ENCODE assay signal across 29 mouse cellular contexts in the genomic region with DNA sequence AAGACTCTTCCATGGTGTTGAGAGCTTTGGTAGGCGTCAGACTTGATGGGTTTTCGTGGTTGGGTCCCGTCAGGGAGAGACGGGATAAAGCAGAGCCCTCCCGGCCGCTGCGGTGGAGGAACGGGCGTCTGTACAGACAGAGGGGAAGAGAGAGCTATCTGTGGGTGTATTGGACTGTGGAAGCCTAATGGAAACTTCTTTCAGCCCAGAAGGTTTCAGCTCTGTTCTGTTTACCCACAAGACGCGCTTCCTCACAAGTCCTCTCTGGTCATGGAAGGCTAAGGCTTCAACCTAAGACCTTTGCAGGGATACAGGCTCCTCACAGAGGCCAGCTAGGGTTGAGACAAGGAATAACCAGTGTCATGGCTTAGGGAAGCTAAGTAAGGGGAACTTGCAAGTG.
"Had no signal": no experiment of that assay in that cellular context is flagged by ENCODE, and none has a peak within 500 bp of the region (broad histone marks: within the 10 kb centered on the region; RNA-seq: fewer than 3 reads in every experiment).

No protein-coding gene starts in this region.

- H3K27ac ChIP-seq: limb, embryonic 10.5 days; limb, embryonic 12.5 days; limb, embryonic 13.5 days; limb, embryonic 15.5 days; liver, embryonic 12.5 days; liver, embryonic 13.5 days; liver, embryonic 14.5 days; liver, embryonic 15.5 days; lung, embryonic 15.5 days; macrophage; midbrain, embryonic 10.5 days; midbrain, embryonic 12.5 days; midbrain, embryonic 13.5 days; neural tube, embryonic 12.5 days had no signal

- H3K9me3 ChIP-seq: limb, embryonic 10.5 days; limb, embryonic 12.5 days; limb, embryonic 13.5 days; limb, embryonic 15.5 days; liver, embryonic 12.5 days; liver, embryonic 13.5 days; liver, embryonic 15.5 days; lung, embryonic 15.5 days; megakaryocyte, embryonic 14.5 days; midbrain, embryonic 12.5 days; midbrain, embryonic 13.5 days; neural tube, embryonic 12.5 days had no signal

- H3K9ac ChIP-seq: limb, embryonic 12.5 days; limb, embryonic 13.5 days; limb, embryonic 15.5 days; liver, embryonic 12.5 days; liver, embryonic 13.5 days; liver, embryonic 14.5 days; liver, embryonic 15.5 days; liver, postnatal 0 days; lung, embryonic 14.5 days; lung, embryonic 15.5 days; midbrain, embryonic 12.5 days; midbrain, embryonic 13.5 days; neural tube, embryonic 12.5 days had no signal

- H3K27me3 ChIP-seq: limb, embryonic 12.5 days; limb, embryonic 13.5 days; limb, embryonic 15.5 days; liver, embryonic 12.5 days; liver, embryonic 13.5 days; liver, embryonic 15.5 days; lung, embryonic 15.5 days; megakaryocyte, embryonic 14.5 days; midbrain, embryonic 12.5 days; midbrain, embryonic 13.5 days; neural tube, embryonic 12.5 days had no signal

- H3K36me3 ChIP-seq: liver, embryonic 13.5 days; liver, embryonic 15.5 days had no signal

- DNase-seq: left cerebral cortex, postnatal 4 days; liver; liver, embryonic 13.5 days; liver, postnatal 0 days; lung, adult 18-20 months; lung, adult 2 months; lung, embryonic 14.5 days; lung, postnatal 10 days; lung, postnatal 14 days; lung, postnatal 36 days; lung, postnatal 4 days; midbrain, embryonic 14.5 days had no signal

- H3K4me2 ChIP-seq: limb, embryonic 12.5 days; limb, embryonic 13.5 days; limb, embryonic 15.5 days; liver, embryonic 11.5 days; liver, embryonic 12.5 days; liver, embryonic 13.5 days; liver, embryonic 15.5 days; lung, embryonic 14.5 days; lung, embryonic 15.5 days; midbrain, embryonic 12.5 days; midbrain, embryonic 13.5 days; neural tube, embryonic 12.5 days had no signal

- H3K4me1 ChIP-seq: limb, embryonic 10.5 days; limb, embryonic 15.5 days; liver, embryonic 12.5 days; liver, embryonic 13.5 days; liver, embryonic 15.5 days; lung, embryonic 15.5 days; megakaryocyte, embryonic 14.5 days; midbrain, embryonic 10.5 days; midbrain, embryonic 12.5 days; midbrain, embryonic 13.5 days had no signal

- ATAC-seq: liver, embryonic 12.5 days; liver, postnatal 0 days; midbrain, embryonic 13.5 days; midbrain, embryonic 16.5 days had no signal

- H3K4me3 ChIP-seq: limb, embryonic 10.5 days; limb, embryonic 12.5 days; limb, embryonic 13.5 days; limb, embryonic 15.5 days; liver, embryonic 12.5 days; liver, embryonic 13.5 days; liver, embryonic 15.5 days; lung, embryonic 15.5 days; megakaryocyte, embryonic 14.5 days; midbrain, embryonic 10.5 days; midbrain, embryonic 12.5 days; midbrain, embryonic 13.5 days; myocyte; neural tube, embryonic 12.5 days had no signal
